Comparison of ENCODE assay signal across 16 mouse cellular contexts in genomic region chr1:96805287-96805727, GRCm38 (mm10).
DNase-seq lines count a peak whose midpoint lies in the region; ATAC-seq and TF ChIP-seq lines count a peak whose summit lies in the region.
"Had no signal": no experiment of that assay in that cellular context is flagged by ENCODE, and none has a peak within 500 bp of the region (broad histone marks: within the 10 kb centered on the region; RNA-seq: fewer than 3 reads in every experiment).

No protein-coding gene starts in this region.

- H3K9ac ChIP-seq in kidney, embryonic 15.5 days: no peak overlapping the region
- H3K9ac ChIP-seq in lung, embryonic 14.5 days: no peak overlapping the region
- no peak overlapping the region for H3K9ac ChIP-seq in hindbrain, embryonic 13.5 days
- H3K9ac ChIP-seq: hindbrain, embryonic 15.5 days had no signal

- peak; percentile 62 for ATAC-seq in kidney, embryonic 15.5 days (replicated peaks; ENCODE audit: low FRiP score)
- peak; percentile 98 for ATAC-seq in lung, embryonic 14.5 days (ENCODE audit: insufficient read depth)
- no peak for ATAC-seq in hindbrain, embryonic 13.5 days (ENCODE audit: low FRiP score)
- ATAC-seq: forebrain, embryonic 14.5 days had no signal

- no peak overlapping the region for H3K4me3 ChIP-seq in kidney, embryonic 15.5 days (replicated peaks)
- no peak overlapping the region for H3K4me3 ChIP-seq in lung, embryonic 14.5 days (ENCODE audit: low read depth, low read length)
- no peak overlapping the region for H3K4me3 ChIP-seq in hindbrain, embryonic 13.5 days
- H3K4me3 ChIP-seq: hindbrain, embryonic 15.5 days had no signal

- no peaks in the 10 kb centered on the region for H3K9me3 ChIP-seq in kidney, embryonic 15.5 days (replicated peaks)
- H3K9me3 ChIP-seq in lung, embryonic 14.5 days (ENCODE audit: low read depth, low read length): no peaks in the 10 kb centered on the region
- H3K9me3 ChIP-seq in hindbrain, embryonic 13.5 days: no peaks in the 10 kb centered on the region
- H3K9me3 ChIP-seq: hindbrain, embryonic 15.5 days had no signal

- no peaks in the 10 kb centered on the region for H3K27me3 ChIP-seq in kidney, embryonic 15.5 days
- H3K27me3 ChIP-seq in lung, embryonic 14.5 days (ENCODE audit: insufficient read depth, low read length): no peaks in the 10 kb centered on the region
- no peaks in the 10 kb centered on the region for H3K27me3 ChIP-seq in hindbrain, embryonic 13.5 days
- H3K27me3 ChIP-seq: hindbrain, embryonic 15.5 days had no signal

- H3K4me2 ChIP-seq in kidney, embryonic 15.5 days: no peak overlapping the region
- no peak overlapping the region for H3K4me2 ChIP-seq in lung, embryonic 14.5 days
- H3K4me2 ChIP-seq in hindbrain, embryonic 13.5 days: no peak overlapping the region
- H3K4me2 ChIP-seq: hindbrain, embryonic 15.5 days; liver, embryonic 11.5 days had no signal

- no peak for DNase-seq in kidney, adult 9 months
- DNase-seq in kidney, postnatal 10 days: peak; percentile 15
- DNase-seq in lung, embryonic 14.5 days: peak; percentile 79
- peak; percentile 6 for DNase-seq in mesoderm, embryonic 11.5 days (ENCODE audit: low read depth, low spot score)
- DNase-seq in ovary, postnatal 36 days (ENCODE audit: low spot score): no peak
- DNase-seq: cerebellum, adult 18-20 months; heart, adult 11 months; heart, postnatal 10 days; right cerebral cortex, postnatal 4 days; thymus, adult 2 months had no signal

- TF ChIP-seq CTCF in lung, embryonic 14.5 days (IDR thresholded peaks at IDR 0.05; ENCODE audit: low read depth): no peak

- 36% methylated on average over 2 of the region's 2 CpGs for WGBS in kidney, embryonic 15.5 days
- WGBS in lung, embryonic 14.5 days: 44% methylated on average over 2 of the region's 2 CpGs
- 75% methylated on average over 2 of the region's 2 CpGs for WGBS in hindbrain, embryonic 13.5 days

- H3K36me3 ChIP-seq in kidney, embryonic 15.5 days: no peaks in the 10 kb centered on the region
- H3K36me3 ChIP-seq in lung, embryonic 14.5 days (ENCODE audit: insufficient read depth): no peaks in the 10 kb centered on the region
- no peaks in the 10 kb centered on the region for H3K36me3 ChIP-seq in hindbrain, embryonic 13.5 days
- H3K36me3 ChIP-seq: G1E; hindbrain, embryonic 15.5 days had no signal

- H3K27ac ChIP-seq in kidney, embryonic 15.5 days: no peak overlapping the region
- peak overlapping the region; percentile 76 for H3K27ac ChIP-seq in lung, embryonic 14.5 days (ENCODE audit: low read depth)
- H3K27ac ChIP-seq in hindbrain, embryonic 13.5 days: no peak overlapping the region
- H3K27ac ChIP-seq: hindbrain, embryonic 15.5 days had no signal

- no peaks in the 10 kb centered on the region for H3K4me1 ChIP-seq in kidney, embryonic 15.5 days
- H3K4me1 ChIP-seq in lung, embryonic 14.5 days (ENCODE audit: insufficient read depth): no peaks in the 10 kb centered on the region
- H3K4me1 ChIP-seq in hindbrain, embryonic 13.5 days (replicated peaks): no peaks in the 10 kb centered on the region
- H3K4me1 ChIP-seq: hindbrain, embryonic 15.5 days had no signal

Comparison
In these comparisons a context has a peak if more than half of its experiments do, and no peak if none do; other contexts are left out.
1. DNase-seq: peak in kidney, postnatal 10 days (single experiment), lung, embryonic 14.5 days (single experiment) and mesoderm, embryonic 11.5 days (single experiment); none in kidney, adult 9 months (single experiment) and ovary, postnatal 36 days (single experiment).